Mouse (Mus musculus) ES-Bruce4 (cell line): ENCODE results near the gene Sh3bp5. TPM values are rescaled to one million over a fixed set of nuclear protein-coding genes. Genes with fewer than 3 reads are reported as not detected.

Experiments used
- H3K27ac ChIP-seq: 2 replicates; pipeline ENCODE4 v1.5.1; 2012; ENCODE audit warnings: low read length, inconsistent platforms; ENCODE audit not compliant: insufficient read depth
- H3K27me3 ChIP-seq: 2 replicates; pipeline ENCODE4 v1.6.1; 2012; ENCODE audit warnings: mild to moderate bottlenecking, low read length, inconsistent platforms; ENCODE audit not compliant: control insufficient read depth, poor library complexity, insufficient read depth, severe bottlenecking
- H3K36me3 ChIP-seq: 2 replicates; pipeline ENCODE4 v1.6.1; 2012; ENCODE audit warnings: inconsistent platforms, mild to moderate bottlenecking, low read length, moderate library complexity; ENCODE audit not compliant: control insufficient read depth, poor library complexity, insufficient read depth, severe bottlenecking
- H3K4me1 ChIP-seq: one replicate; pipeline ENCODE4 v1.8.1; 2011; ENCODE audit warnings: low read length; ENCODE audit not compliant: control insufficient read depth, insufficient read depth
- H3K4me3 ChIP-seq: 2 replicates; pipeline ENCODE4 v1.5.1; 2011; ENCODE audit warnings: low read depth, mild to moderate bottlenecking, low read length
- H3K9ac ChIP-seq: 2 replicates; pipeline ENCODE4 v1.6.1; 2012; ENCODE audit warnings: low read depth, mild to moderate bottlenecking, inconsistent platforms; ENCODE audit not compliant: poor library complexity, severe bottlenecking
- H3K9me3 ChIP-seq: replicated peaks from 2 replicates; pipeline ENCODE4 v1.6.1; 2012; ENCODE audit warnings: mild to moderate bottlenecking, low read length, inconsistent platforms; ENCODE audit not compliant: control insufficient read depth, poor library complexity, insufficient read depth, severe bottlenecking
- CTCF ChIP-seq: IDR thresholded peaks from one replicate; pipeline ENCODE4 v1.8.1; 2011; ENCODE audit warnings: low read depth, low read length
- EP300 ChIP-seq: IDR thresholded peaks from 2 replicates; pipeline ENCODE4 v1.6.1; 2011; ENCODE audit warnings: low read depth, low read length; ENCODE audit not compliant: insufficient read depth
- POLR2A ChIP-seq: IDR thresholded peaks from one replicate; pipeline ENCODE4 v1.8.1; 2011; ENCODE audit warnings: low read length; ENCODE audit not compliant: insufficient read depth
- polyA plus RNA-seq: library from polyadenylated mRNA; stranded (reverse); fragments of >200 nt; gene quantifications from 2 replicates; pipeline ENCODE4 v1.2.4, GENCODE M21; 2011; ENCODE audit warnings: low read depth; ENCODE audit not compliant: missing spikeins, insufficient read depth, insufficient read length

Gene Sh3bp5
- polyA plus RNA-seq, 1 experiment: 8.6 TPM

DNA sequence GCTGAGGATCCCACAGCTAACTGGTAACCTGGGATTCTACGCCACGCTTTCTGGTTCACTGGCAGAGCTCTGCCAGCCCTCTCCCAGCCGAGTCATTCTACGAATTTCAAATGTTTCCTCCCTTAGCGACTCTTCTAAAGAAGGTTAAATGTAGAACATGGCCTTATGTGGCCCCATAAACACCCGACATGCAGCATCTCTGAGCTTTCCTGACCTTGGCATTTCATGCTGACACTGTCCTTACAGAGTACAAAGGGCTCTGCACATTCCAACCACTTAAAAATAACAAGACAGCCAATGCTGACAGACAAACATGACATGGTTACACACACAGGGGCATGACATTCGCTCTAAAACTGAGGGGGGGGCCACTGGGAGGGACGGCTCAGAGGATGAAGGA is 27.2 kb downstream of the Sh3bp5 start:
- peaks cover 8% of the 10 kb centered on the region for H3K4me1 ChIP-seq
- H3K9ac ChIP-seq: no peak overlapping the region
- no peaks in the 10 kb centered on the region for H3K9me3 ChIP-seq
- H3K36me3 ChIP-seq: no peaks in the 10 kb centered on the region
- no peak overlapping the region for H3K27ac ChIP-seq
- no peak overlapping the region for H3K4me3 ChIP-seq
- TF ChIP-seq POLR2A (no peak), EP300 (no peak), CTCF (no peak)
- no peaks in the 10 kb centered on the region for H3K27me3 ChIP-seq

DNA sequence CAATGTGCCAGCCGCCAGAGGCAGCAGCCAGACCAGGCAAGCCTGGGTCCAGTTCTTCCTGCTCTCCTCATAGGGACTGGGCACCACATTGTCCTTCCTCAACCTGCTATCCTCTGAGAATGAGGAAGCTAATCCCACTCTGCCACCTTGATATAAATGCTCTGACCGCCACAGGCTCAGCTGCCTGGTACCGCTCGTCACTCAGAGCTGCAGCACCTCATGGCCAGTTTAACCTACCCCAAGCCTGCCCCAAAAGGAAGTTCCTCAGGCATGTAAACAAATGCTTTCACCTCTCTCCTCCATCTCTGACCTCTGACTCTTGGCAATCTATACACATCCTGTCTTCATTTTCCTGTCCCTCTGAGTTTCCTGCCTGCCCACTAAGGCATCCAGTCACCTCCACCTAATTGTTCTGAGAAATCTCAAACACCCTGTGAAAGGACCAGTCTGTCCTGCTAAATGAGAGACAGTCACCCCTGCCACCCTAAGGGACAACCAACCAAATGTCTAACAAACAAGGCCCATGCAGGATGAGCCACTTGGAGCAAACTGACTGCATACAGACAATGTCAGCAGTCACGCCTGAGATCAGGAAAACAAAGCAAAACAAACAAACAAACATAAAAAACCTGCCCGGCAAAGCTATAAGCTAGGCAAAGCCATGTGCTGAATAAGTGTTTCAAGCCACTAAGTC is 27.8 kb downstream of the Sh3bp5 start:
- TF ChIP-seq EP300: no peak
- TF ChIP-seq POLR2A: no peak
- TF ChIP-seq CTCF: no peak
- H3K4me1 ChIP-seq: peaks cover 8% of the 10 kb centered on the region
- no peaks in the 10 kb centered on the region for H3K27me3 ChIP-seq
- no peaks in the 10 kb centered on the region for H3K9me3 ChIP-seq
- H3K9ac ChIP-seq: no peak overlapping the region
- H3K4me3 ChIP-seq: no peak overlapping the region
- no peak overlapping the region for H3K27ac ChIP-seq
- H3K36me3 ChIP-seq: no peaks in the 10 kb centered on the region

DNA sequence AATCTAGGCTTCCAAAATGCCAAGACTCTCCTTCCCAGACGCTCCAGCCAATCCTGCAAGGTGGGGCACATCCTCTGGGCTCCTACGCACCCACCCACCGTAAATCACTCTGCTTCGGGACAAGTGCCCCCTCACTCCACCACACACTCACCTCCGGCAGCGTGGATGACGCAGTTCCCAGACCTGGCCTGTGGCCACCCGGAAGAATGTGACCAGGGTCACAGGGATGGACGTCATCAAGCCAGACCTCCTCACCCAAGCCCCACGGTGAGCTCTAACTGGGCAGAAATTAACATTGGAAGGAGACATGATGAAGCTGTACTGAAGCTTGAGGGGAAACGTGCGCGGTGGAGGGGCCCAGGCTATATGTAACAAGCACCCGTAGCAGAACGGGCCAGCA is 28.7 kb downstream of the Sh3bp5 start:
- H3K4me3 ChIP-seq: no peak overlapping the region
- H3K9me3 ChIP-seq: no peaks in the 10 kb centered on the region
- H3K36me3 ChIP-seq: no peaks in the 10 kb centered on the region
- H3K9ac ChIP-seq: no peak overlapping the region
- peaks cover 1% of the 10 kb centered on the region for H3K4me1 ChIP-seq
- no peaks in the 10 kb centered on the region for H3K27me3 ChIP-seq
- H3K27ac ChIP-seq: no peak overlapping the region
- TF ChIP-seq CTCF (no peak), EP300 (no peak), POLR2A (no peak)

DNA sequence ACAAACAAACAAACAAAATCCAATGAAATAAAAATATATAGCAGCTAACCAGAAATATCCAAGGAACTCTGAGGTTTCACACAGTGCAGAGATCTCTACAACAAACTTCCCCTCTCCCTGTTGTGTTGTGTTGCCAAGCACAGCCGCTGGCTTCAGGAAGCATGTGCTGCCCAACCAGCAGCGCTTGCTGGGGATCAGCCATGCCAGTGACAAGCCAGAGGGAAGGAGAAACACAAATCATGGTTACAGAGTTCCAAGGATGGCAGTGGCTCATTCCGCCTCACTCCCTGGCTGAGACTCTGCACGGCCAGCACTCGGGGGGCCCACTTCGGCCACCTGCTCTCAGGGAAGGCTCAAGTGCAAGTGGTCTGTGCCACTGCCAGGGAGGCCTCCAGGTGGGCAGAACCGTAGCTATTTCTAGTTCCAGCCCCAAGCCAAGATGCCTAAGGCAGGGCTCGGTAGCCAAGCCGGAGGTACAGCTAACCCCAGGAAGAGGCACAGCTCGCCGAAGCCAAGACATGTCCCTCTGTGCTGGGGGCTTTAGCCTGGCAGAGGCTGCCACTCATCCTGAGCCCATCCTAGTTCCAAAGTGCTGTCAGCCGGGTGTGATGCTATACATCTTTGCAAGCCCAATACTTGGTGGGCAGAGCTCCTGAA is 29.6 kb downstream of the Sh3bp5 start:
- no peaks in the 10 kb centered on the region for H3K27me3 ChIP-seq
- no peaks in the 10 kb centered on the region for H3K4me1 ChIP-seq
- H3K4me3 ChIP-seq: no peak overlapping the region
- no peaks in the 10 kb centered on the region for H3K36me3 ChIP-seq
- H3K9ac ChIP-seq: no peak overlapping the region
- H3K9me3 ChIP-seq: no peaks in the 10 kb centered on the region
- no peak overlapping the region for H3K27ac ChIP-seq
- no peak for TF ChIP-seq CTCF
- TF ChIP-seq EP300: no peak
- no peak for TF ChIP-seq POLR2A

DNA sequence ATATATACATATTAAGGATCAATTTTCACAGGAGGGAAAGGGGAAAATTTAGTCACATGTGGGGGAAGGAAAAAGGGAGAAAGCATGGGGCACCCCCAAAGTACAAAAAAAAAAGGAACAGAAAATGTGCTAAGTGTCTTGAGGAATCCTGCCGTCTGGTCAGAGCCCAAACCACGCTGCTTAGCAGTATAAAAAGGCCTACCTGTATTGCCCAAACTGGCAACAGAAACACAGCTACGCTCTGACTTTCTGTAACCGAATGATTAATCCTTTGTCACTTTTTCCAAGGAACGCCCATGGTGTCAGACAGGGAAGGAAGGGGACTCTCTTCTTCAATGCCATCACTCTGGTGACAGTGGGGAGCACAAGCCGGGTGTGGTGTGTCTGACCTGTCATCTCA is 30.2 kb downstream of the Sh3bp5 start:
- TF ChIP-seq CTCF (no peak), POLR2A (no peak), EP300 (no peak)
- Histone ChIP-seq H3K4me1 (no peaks in the 10 kb centered on the region), H3K4me3 (no peak overlapping the region), H3K9ac (no peak overlapping the region), H3K27ac (no peak overlapping the region), H3K36me3 (no peaks in the 10 kb centered on the region), H3K27me3 (no peaks in the 10 kb centered on the region), H3K9me3 (no peaks in the 10 kb centered on the region)

DNA sequence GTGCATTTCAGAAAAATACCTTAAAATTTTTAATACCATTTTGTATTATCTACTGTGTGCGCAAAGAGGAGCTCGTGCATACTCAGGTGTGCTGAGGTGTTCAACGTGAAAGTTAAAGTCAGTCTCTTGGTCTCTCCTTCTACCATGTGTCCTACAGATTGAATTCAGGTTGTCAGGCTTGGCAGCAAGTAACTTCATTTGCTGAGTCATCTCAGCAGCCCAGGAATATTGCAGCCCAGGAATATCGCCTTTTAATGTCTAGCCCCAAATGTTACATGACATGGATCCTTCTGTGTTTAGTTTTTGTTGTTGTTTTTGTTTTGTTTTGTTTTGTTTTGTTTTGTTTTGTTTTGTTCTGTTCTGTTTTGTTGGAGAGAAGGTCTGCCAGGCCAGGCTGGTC is 31.2 kb downstream of the Sh3bp5 start:
- Histone ChIP-seq H3K27ac (no peak overlapping the region), H3K36me3 (no peaks in the 10 kb centered on the region), H3K4me3 (no peak overlapping the region), H3K27me3 (no peaks in the 10 kb centered on the region), H3K9ac (no peak overlapping the region), H3K9me3 (no peaks in the 10 kb centered on the region), H3K4me1 (no peaks in the 10 kb centered on the region)
- TF ChIP-seq EP300 (no peak), POLR2A (no peak), CTCF (no peak)
